Comparison of ENCODE assay signal across 20 mouse cellular contexts in the genomic region with DNA sequence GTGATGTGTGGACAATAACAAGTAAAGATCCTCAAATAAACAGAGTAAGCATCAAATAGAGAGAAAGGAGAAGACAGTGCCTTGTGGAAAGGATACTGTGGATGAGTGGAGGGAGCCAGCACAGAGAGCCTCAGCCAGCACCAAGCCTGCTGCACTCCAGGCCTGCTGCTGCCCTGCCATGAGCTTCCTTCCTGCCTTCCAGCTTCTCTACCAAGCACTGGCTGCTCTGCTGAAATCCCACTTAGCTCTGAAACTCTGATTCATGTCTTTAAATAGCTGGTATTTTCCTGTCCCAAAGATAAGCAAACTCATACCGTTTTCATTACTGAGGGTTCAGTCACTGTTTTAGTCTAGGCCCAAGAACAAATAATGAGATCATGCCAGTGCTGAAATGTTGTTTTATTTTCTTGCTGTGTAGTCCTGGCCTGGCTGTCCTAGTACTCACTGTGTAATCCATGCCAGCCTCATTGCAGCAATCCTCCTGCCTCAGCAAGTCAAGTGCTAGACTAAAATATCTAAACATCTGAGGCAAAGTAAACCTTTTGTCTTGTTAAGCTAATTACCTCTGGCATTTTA. TPM values are rescaled to one million over a fixed set of nuclear protein-coding genes. Genes with fewer than 3 reads are reported as not detected.
A peak's percentile ranks its signal among the peaks of the same experiment; 100 is the strongest.
DNase-seq lines count a peak whose midpoint lies in the region; ATAC-seq and TF ChIP-seq lines count a peak whose summit lies in the region.
"Had no signal": no experiment of that assay in that cellular context is flagged by ENCODE, and none has a peak within 500 bp of the region (broad histone marks: within the 10 kb centered on the region; RNA-seq: fewer than 3 reads in every experiment).

No protein-coding gene starts in this region.

- in situ Hi-C loops in Patski (cut with MboI; ENCODE audit: low pct_unique_long_range_greater_than_20kb) = no loop called here

- no peaks in the 10 kb centered on the region for H3K79me2 ChIP-seq in heart, adult 2 months (replicated peaks; ENCODE audit: control insufficient read depth, insufficient read depth, low read length)
- no peaks in the 10 kb centered on the region for H3K79me2 ChIP-seq in liver, adult 2 months (ENCODE audit: control insufficient read depth, insufficient read depth, low read length)

- peak; percentile 83 for ATAC-seq in cerebellum, adult (ENCODE audit: insufficient number of reproducible peaks, low FRiP score, low TSS enrichment)
- no peak for ATAC-seq in heart, embryonic 13.5 days (ENCODE audit: extremely low read depth, insufficient number of reproducible peaks, low FRiP score, low TSS enrichment)
- ATAC-seq in liver, embryonic 12.5 days = no peak
- peak; percentile 74 for ATAC-seq in Patski
- ATAC-seq: CD4-positive, CD25-positive, alpha-beta regulatory T cell, adult 4 months; hindbrain, postnatal 0 days had no signal

- peaks cover 11% of the 10 kb centered on the region for H3K36me3 ChIP-seq in heart, embryonic 13.5 days
- H3K36me3 ChIP-seq in heart, adult 2 months (ENCODE audit: control insufficient read depth, insufficient read depth, low read length) = no peaks in the 10 kb centered on the region
- no peaks in the 10 kb centered on the region for H3K36me3 ChIP-seq in liver, adult 2 months (ENCODE audit: control insufficient read depth, insufficient read depth, low read length)
- H3K36me3 ChIP-seq in liver, embryonic 12.5 days = no peaks in the 10 kb centered on the region
- no peaks in the 10 kb centered on the region for H3K36me3 ChIP-seq in thymus, adult 2 months (ENCODE audit: control insufficient read depth, insufficient read depth, low read length)
- H3K36me3 ChIP-seq: forebrain, embryonic 10.5 days; G1E; neural tube, embryonic 13.5 days had no signal

- no peak for TF ChIP-seq EP300 in heart, adult 2 months (IDR thresholded peaks at IDR 0.05; ENCODE audit: insufficient read depth, low read depth, low read length)

- H3K27ac ChIP-seq in heart, embryonic 13.5 days (replicated peaks) = peak overlapping the region; percentile 75
- no peak overlapping the region for H3K27ac ChIP-seq in heart, adult 2 months
- H3K27ac ChIP-seq in liver, adult 2 months (replicated peaks; ENCODE audit: insufficient read depth, low read depth, low read length) = no peak overlapping the region
- H3K27ac ChIP-seq in liver, embryonic 12.5 days = no peak overlapping the region
- no peak overlapping the region for H3K27ac ChIP-seq in thymus, adult 2 months (ENCODE audit: control insufficient read depth, insufficient read depth, low read length)
- H3K27ac ChIP-seq: forebrain, embryonic 10.5 days; hindbrain, postnatal 0 days; lung, embryonic 15.5 days; neural tube, embryonic 13.5 days had no signal

- H3K27me3 ChIP-seq in heart, embryonic 13.5 days (replicated peaks) = no peaks in the 10 kb centered on the region
- no peaks in the 10 kb centered on the region for H3K27me3 ChIP-seq in heart, adult 2 months (ENCODE audit: control insufficient read depth, insufficient read depth, low read length)
- H3K27me3 ChIP-seq in liver, adult 2 months (ENCODE audit: control insufficient read depth, insufficient read depth, low read length) = no peaks in the 10 kb centered on the region
- no peaks in the 10 kb centered on the region for H3K27me3 ChIP-seq in liver, embryonic 12.5 days (replicated peaks)
- no peaks in the 10 kb centered on the region for H3K27me3 ChIP-seq in Patski
- no peaks in the 10 kb centered on the region for H3K27me3 ChIP-seq in thymus, adult 2 months (ENCODE audit: control insufficient read depth, insufficient read depth, low read length)
- H3K27me3 ChIP-seq: lung, embryonic 15.5 days; neural tube, embryonic 13.5 days had no signal

- CTCF ChIA-PET in Patski (lab: Charles Lee) = interaction anchor here (0.7 to 1.2 kb wide), 2 partner anchors 9 to 51 kb away, joined by 3 read pairs; no protein-coding TSS in a partner anchor

- H3K9me3 ChIP-seq in heart, embryonic 13.5 days = no peaks in the 10 kb centered on the region
- no peaks in the 10 kb centered on the region for H3K9me3 ChIP-seq in liver, embryonic 12.5 days (replicated peaks)
- H3K9me3 ChIP-seq: forebrain, embryonic 10.5 days; G1E; lung, embryonic 15.5 days; neural tube, embryonic 13.5 days had no signal

- peaks cover 20% of the 10 kb centered on the region for H3K4me1 ChIP-seq in heart, embryonic 13.5 days
- no peaks in the 10 kb centered on the region; the same call in 1 of the 2 replicates for H3K4me1 ChIP-seq in heart, adult 2 months (ENCODE audit: control insufficient read depth, insufficient read depth, low read length)
- H3K4me1 ChIP-seq in liver, adult 2 months (ENCODE audit: control insufficient read depth, insufficient read depth, low read length) = no peaks in the 10 kb centered on the region
- no peaks in the 10 kb centered on the region for H3K4me1 ChIP-seq in liver, embryonic 12.5 days
- H3K4me1 ChIP-seq in thymus, adult 2 months (replicated peaks; ENCODE audit: control insufficient read depth, insufficient read depth, low read length) = no peaks in the 10 kb centered on the region
- H3K4me1 ChIP-seq: forebrain, embryonic 10.5 days; lung, embryonic 15.5 days; neural tube, embryonic 13.5 days had no signal

- TF ChIP-seq POLR2A in heart, adult 2 months (IDR thresholded peaks at IDR 0.05; ENCODE audit: insufficient read depth, low read depth, low read length) = no peak
- no peak for TF ChIP-seq POLR2A in liver, adult 2 months (IDR thresholded peaks at IDR 0.05; ENCODE audit: extremely low read depth, insufficient read depth, low read length)
- TF ChIP-seq POLR2A in thymus, adult 2 months (IDR thresholded peaks at IDR 0.05; ENCODE audit: control insufficient read depth, extremely low read depth, insufficient read depth, low read length, poor library complexity) = no peak

- 2% methylated on average over 1 of the region's 1 CpGs for WGBS in heart, embryonic 13.5 days
- WGBS in heart, adult 2 months = 2% methylated on average over 1 of the region's 1 CpGs
- 47% methylated on average over 1 of the region's 1 CpGs for WGBS in liver, adult 2 months
- WGBS in liver, embryonic 12.5 days (ENCODE audit: insufficient replicate concordance) = 25% methylated on average over 1 of the region's 1 CpGs
- WGBS in thymus, adult 2 months = 15% methylated on average over 1 of the region's 1 CpGs

- intact Hi-C loops in heart, adult 2 months (cut with DNase I) = no loop called here

- no peak for TF ChIP-seq CTCF in heart, adult 2 months (IDR thresholded peaks at IDR 0.05)
- TF ChIP-seq CTCF in liver, adult 2 months (IDR thresholded peaks at IDR 0.05; ENCODE audit: low read depth, low read length) = no peak
- no peak for TF ChIP-seq CTCF in Patski (IDR thresholded peaks at IDR 0.05)
- TF ChIP-seq CTCF in thymus, adult 2 months (IDR thresholded peaks at IDR 0.05; ENCODE audit: borderline replicate concordance, control insufficient read depth, extremely low read depth, insufficient read depth, low read length, poor library complexity) = no peak

- H3K4me2 ChIP-seq in heart, embryonic 13.5 days = no peak overlapping the region
- H3K4me2 ChIP-seq in liver, embryonic 12.5 days = no peak overlapping the region
- H3K4me2 ChIP-seq: lung, embryonic 15.5 days; neural tube, embryonic 13.5 days had no signal

- H3K4me3 ChIP-seq in heart, embryonic 13.5 days = no peak overlapping the region
- H3K4me3 ChIP-seq in heart, adult 2 months = no peak overlapping the region
- no peak overlapping the region for H3K4me3 ChIP-seq in liver, adult 2 months (ENCODE audit: insufficient read depth, low read depth, low read length)
- no peak overlapping the region for H3K4me3 ChIP-seq in liver, embryonic 12.5 days
- H3K4me3 ChIP-seq in thymus, adult 2 months (ENCODE audit: control insufficient read depth, insufficient read depth, low read length) = no peak overlapping the region
- H3K4me3 ChIP-seq: forebrain, embryonic 10.5 days; lung, embryonic 15.5 days; neural tube, embryonic 13.5 days had no signal

- POLR2A ChIA-PET in Patski (lab: Charles Lee) = interaction anchor here (1.3 kb wide), 1 partner anchor 17 kb away, joined by 5 read pairs; no protein-coding TSS in a partner anchor

- DNase-seq in cerebellum, postnatal 4 days (ENCODE audit: low spot score in 2 of 2) = no peak
- DNase-seq in heart, adult 2 months = no peak
- peak; percentile 8 for DNase-seq in liver, adult 2 months (ENCODE audit: extremely low read depth, low read depth, low spot score)
- no peak for DNase-seq in Patski (ENCODE audit: low read depth, low spot score)
- DNase-seq in thymus, adult 2 months = no peak
- DNase-seq: gastrocnemius, postnatal 14 days; kidney, adult 11 months; kidney, postnatal 10 days; layer of hippocampus, adult 9-11 months; thymus, postnatal 25 days had no signal

- no peak overlapping the region for H3K9ac ChIP-seq in heart, embryonic 13.5 days
- no peak overlapping the region for H3K9ac ChIP-seq in heart, adult 2 months (ENCODE audit: low read depth, low read length)
- H3K9ac ChIP-seq in liver, adult 2 months (ENCODE audit: low read depth, low read length) = no peak overlapping the region
- H3K9ac ChIP-seq in liver, embryonic 12.5 days = no peak overlapping the region
- H3K9ac ChIP-seq: lung, embryonic 15.5 days; neural tube, embryonic 13.5 days had no signal

RNA-seq across cellular contexts. Expression of gene Gnai1, which starts 52.8 kb away (rescaled TPM):
- 22.0 and 25.8 TPM in 2 replicates for polyA plus RNA-seq in heart, embryonic 13.5 days (2015; fragmentation: Nextera tagmentation; extraction: Ambion mirVana)
- total RNA-seq in heart, adult 2 months (2021) = 1 to 10 TPM; 6.2 to 6.4 TPM
- polyA plus RNA-seq in heart, adult 2 months (2012; rRNA removed) = 2.6 and 4.2 TPM in 2 replicates
- total RNA-seq in liver, adult 2 months (2014; rRNA removed) = 0.55 and 0.81 TPM in 2 replicates
- 0.12 TPM in 2 replicates for polyA plus RNA-seq in liver, adult 2 months (2012; rRNA removed)
- 3.6 and 4.2 TPM in 2 replicates for polyA plus RNA-seq in liver, embryonic 12.5 days (2016; fragmentation: Nextera tagmentation; extraction: Ambion mirVana)
- 32.9 TPM for polyA plus RNA-seq in Patski (2021)
- 1.2 TPM in 2 replicates for polyA plus RNA-seq in thymus, adult 2 months (2012; rRNA removed)
- total RNA-seq: monocyte, adult 5-6 weeks had no signal
- polyA plus RNA-seq: G1E had no signal

Comparison
In these comparisons a context has a peak if more than half of its experiments do, and no peak if none do; other contexts are left out.
1. ATAC-seq: peak in cerebellum, adult (single experiment) and Patski (single experiment); none in heart, embryonic 13.5 days (single experiment) and liver, embryonic 12.5 days (single experiment).